Mouse (Mus musculus) erythroblast, embryonic 14.5 days (primary cell): ENCODE results near the gene Rhobtb1.

Experiments used
- GATA1 ChIP-seq: IDR thresholded peaks from 2 replicates; pipeline ENCODE4 v1.6.1; 2012; ENCODE audit warnings: low read length, inconsistent platforms, mixed read lengths
- TAL1 ChIP-seq: IDR thresholded peaks from 3 replicates; pipeline ENCODE4 v1.6.1; 2012; ENCODE audit warnings: low read length, inconsistent platforms, mixed read lengths

DNA sequence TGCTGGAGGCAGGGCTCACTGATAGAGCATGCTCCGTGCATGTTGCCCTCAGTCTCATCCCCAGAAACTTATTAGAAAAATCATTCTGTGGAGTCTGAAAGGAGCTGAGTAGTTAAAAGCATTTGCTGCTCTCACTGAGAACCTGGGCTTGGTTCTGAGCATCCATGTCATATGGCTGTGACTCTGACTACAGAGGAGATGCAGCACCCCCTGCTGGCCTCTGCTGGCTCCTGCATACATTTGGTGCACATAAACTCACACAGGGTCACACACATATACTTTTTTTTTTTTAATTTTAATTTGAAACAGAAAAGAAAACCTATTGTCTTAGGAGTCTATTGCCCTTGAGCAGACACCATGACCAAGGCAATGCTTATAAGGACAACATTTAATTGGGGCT is 28.1 kb downstream of the Rhobtb1 start:
- TF ChIP-seq GATA1 = no peak
- TF ChIP-seq TAL1 = no peak
